Mouse (Mus musculus) right cerebral cortex, adult 2 months (tissue): ENCODE data around the gene Tnni1.

ENCODE experiments used
- DNase-seq, 2 experiments: peaks; one replicate each; pipeline ENCODE4 v3.0.0; 2021 to 2022; ENCODE audit warnings: low spot score in 2 of 2

Gene Tnni1

DNA sequence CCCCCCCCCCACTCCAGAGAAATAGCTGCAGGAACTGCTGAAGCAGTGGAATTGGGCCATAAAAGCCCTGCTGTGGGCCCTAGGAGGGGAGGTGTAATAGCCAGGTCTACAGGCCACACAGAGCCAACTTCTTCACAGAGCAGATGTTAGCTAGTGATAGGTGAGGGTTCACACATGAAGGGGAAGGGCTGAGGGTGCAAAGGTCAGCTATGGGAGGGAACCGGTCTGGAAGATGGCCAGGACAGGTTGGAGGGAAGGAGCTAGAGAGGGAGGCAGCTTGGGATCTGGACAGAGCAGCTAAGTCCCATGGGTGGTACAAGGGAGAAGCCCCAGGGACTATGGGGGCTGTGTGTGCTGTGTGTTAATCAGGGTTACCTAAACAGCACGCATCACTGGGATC lies 30.9 kb downstream of the Tnni1 start:
- DNase-seq, result no peak

DNA sequence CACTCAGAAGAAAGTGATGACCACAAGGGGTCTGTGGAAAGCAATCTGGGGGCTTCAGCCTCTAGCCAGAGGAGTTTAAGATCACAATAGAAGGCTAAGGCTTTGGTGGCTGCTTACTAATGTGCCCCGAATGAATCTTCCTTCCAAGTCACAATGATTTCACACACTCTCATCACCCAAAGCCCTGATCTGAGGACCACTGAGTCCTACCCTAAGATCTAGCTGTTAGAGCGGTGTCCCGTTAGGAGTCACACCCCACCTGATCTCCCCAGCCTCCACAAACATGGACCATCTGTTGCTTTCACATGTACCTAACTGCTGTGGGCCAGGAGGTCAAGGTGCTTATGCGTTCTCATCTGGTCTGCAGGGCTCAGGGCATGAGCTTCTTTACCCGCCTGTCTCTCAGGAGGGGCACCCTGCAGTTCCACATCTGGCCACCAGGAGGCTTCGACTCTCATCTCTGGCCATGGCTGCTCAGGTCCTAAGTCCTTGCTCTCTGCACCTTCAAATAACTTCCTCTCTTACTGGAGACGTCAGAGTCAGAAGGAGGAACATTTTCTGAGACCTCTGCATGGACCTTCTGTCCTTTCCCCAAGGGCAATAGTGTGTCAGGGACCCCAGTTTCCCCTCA lies 31.9 kb downstream of the Tnni1 start:
- DNase-seq, result peak; percentile 82 to 85

DNA sequence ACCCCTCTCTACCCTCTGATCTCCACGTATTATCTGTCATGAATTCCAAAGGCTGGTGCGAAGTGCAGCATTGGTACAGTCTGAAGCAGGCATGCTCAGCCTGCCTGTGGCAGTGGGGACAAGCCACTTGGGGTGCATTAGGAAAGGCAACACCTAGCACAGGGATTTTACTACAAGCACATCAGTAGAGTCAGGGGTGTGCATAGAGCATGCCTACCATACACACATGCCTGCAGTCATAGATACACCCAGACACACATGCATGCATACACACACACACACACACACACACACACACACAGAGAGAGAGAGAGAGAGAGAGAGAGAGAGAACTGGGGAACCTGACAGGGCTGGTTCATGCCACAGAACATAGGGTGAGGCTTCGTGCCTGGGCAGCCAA lies 33.0 kb downstream of the Tnni1 start:
- no peak for DNase-seq

DNA sequence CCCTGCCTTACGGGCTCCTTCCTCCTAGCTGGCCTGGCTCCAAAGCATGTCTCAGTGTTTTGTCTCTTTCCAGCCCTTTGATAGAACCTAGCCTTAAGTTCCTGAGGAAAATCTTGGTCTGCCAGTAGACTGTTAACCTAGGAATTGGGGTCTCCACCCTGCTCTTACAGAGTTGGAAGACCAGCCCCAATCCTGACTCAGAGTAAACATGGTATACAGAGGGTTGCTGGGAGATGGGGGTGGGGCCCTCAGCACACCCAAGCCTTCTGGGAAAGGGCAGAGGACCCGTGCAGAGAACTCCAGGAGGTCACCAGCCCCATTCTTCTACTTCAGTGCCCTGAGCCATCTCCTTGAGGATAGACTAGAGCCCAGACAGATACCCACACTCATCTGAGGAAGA lies 33.4 kb downstream of the Tnni1 start:
- DNase-seq, result no peak

DNA sequence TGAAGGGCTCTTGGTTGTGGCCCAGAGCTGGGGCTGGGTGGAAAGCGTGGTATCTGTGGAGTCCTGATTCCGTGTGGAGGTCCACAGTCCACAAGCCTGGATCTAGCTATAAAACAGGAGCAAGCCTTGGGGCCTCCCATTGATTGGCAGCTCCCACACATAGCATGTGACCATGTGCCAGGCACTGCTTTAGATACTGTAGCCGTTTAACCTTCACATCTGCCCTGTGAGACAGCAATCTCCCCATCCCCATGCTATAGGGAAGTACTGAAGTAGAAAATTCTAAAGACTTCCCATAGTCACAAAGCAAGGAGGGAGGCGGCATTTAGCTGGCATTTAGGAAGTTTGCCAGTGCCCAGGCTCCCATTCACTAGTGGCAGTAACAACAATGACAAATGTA lies 33.8 kb downstream of the Tnni1 start:
- DNase-seq, result peak in 1 of 2 experiments; percentile 23

DNA sequence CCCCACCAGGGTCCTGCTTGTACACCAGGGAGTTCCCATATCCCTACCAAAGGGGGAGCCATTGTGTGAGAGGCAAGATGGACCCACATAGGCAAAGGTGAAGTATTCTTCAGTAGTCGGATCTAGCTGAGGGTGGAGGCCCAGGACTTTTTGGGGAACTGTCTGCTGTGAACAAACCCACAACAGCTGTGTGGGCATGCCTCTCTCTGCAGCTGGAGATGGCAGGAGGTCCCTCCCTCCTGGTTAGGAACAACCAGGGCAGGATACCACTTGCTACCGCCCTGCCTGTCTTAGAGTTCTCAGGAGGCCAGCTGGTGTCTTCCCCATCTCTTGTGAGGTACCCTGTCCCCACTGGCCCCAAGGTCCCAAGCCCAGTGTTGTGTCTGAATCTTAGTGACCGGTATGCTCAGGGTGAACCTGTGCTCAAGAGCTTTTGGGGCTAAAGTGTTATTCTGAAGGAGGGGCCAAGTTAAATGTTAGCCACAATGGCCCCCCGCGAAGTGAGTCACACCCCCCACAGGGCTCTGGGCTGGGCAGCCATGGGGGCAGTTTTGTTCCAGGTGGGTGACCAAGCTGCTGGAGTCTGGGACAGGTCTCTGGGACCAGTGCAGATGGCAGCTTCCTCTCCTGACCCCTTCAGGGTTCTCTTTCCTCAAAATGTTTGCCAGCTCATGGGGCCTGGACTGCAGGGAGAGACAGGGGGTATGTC lies 34.6 kb downstream of the Tnni1 start:
- DNase-seq, result no peak

DNA sequence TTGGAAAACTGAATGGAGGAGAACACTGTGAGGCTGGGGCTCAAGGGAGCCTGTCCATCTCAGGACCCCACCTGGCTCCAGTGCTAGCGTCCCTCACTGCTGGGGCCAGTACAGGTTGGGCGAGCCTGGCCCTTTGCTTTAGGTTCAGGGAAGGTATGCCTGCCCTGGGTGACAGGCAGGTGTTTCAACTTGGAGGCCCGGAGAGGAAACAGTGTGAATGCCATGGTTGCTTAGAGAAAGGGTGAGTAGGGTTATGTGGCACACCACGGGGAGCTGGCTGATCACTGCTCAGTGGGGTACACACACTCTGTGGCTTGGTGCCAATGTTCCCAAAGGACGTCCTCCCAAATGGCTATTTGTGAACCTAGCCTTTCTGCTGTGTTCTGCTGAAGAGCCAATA lies 35.3 kb downstream of the Tnni1 start:
- no peak for DNase-seq

DNA sequence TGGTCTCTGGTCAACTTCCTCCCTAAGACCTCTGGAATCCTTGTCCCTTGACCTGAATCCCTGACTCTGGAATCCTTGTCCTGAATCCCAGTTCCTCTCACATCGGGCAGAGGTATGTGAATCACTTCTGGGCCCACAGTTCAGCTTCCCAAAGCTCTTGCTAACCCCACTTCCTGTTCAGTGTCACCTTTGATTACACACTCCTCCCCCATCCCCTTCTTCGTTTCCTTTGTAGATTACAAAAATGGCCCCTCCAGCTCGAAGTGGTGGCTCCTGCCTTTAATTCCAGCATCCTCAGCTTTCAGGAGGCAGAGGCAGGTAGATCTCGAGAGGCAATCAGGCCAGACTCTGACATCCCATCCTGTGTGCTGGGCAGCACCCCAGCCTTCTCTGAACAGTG lies 38.4 kb downstream of the Tnni1 start:
- no peak for DNase-seq

DNA sequence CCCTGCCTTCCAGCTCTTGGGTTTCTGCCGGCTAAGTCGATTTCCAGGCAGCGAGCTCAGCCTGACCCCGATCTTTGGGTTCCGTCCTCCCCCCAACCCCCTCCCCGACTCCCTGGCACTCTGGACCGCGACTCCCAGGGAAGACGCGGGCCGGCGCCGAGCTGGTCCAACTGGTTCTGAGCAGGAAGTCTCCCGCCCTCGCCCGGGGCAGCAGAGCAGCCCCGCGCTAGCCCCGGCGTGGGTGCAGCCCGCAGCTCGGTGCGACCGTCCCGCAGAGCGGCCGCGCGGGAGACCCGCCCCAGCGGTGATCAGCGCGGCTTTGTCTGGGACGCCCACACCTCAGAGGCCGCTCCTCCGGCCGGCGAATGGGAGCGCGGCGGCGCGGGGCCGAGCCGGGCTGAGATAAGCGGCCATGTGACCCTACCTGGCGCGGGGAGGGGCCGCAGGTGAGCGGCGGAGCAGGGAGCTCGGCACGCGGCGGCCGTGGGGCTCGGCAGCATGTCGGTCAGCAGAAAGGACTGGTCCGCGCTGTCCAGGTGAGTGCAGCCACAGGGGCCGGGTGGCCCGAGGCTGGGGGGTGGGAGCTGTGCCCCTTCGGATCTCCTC lies 39.4 kb downstream of the Tnni1 start, which contains the start of gene Lad1:
Gene Lad1, plus strand, starts transcription at position 118 of the 606 bp plus-strand sequence.
- no peak for DNase-seq

DNA sequence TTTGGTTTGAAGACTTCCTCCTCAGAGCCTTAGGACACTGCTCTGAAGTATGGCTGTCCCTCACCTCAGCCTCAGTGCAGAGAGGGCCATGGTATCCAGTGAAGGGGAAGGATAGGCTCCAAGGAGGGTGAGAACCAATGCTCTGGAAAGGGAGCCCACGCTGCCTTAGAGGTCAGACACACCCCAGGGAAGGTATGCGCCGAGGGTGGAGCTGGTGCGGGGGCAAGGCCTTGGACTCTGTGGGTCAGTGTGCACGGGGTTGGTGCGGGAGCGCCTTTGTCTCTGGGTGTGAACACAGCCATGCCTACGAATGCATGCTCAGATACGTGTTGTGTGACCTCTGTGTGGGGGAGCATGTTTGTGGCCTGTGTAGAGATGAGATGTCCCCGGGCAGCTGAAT lies 40.8 kb downstream of the Tnni1 start:
- no peak for DNase-seq

DNA sequence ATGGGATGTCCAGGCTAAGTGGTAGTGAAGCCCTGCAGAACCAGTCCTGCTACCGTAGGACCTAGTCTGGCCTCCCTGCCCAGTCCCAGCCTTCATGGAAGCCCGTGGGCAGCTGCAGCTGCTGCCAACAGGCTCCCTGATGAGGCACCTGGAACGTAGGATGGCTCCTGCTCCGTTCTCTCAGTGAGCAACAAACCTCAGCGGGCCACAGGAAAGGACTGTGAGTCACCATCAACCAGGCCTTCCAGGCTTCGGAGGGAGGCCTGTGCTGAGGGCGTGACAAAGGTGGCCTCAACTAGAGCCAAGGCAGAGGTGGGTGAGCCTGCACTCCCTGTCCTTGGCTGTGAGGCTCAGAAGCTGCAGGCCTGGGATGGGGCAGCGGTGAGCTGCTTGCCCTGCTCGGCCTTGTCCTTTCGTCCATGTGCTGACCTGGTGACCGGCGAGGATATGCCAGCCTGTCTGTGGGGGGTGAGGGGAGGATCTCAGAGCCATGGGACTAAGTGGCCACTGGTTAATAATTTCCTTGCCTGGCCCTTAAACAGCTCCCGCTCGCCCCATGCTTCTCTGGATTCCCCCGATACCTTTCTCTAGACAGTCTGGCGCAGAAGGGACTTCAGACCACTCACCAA lies 41.6 kb downstream of the Tnni1 start:
- peak in 1 of 2 experiments; percentile 15 for DNase-seq

DNA sequence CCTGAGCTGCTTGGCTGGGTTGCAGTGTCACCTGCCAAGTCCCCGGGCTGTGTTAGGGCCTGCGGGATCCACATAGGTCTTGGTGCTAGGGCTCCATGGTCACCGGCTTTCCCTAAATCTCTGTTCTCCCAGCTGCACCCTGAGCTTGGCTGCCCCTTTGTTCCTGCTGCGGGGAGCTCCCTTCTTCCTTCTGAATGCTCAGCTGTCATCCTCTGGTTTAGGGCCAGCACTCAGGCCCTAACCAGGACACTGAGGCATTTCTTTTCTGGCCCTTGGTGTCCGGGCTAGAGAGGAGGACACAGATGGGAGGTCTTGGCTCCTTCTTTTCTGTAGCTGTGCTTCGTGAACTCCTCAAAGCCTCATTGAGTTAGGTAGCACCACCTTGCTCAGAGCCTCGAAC lies 42.5 kb downstream of the Tnni1 start:
- no peak for DNase-seq

DNA sequence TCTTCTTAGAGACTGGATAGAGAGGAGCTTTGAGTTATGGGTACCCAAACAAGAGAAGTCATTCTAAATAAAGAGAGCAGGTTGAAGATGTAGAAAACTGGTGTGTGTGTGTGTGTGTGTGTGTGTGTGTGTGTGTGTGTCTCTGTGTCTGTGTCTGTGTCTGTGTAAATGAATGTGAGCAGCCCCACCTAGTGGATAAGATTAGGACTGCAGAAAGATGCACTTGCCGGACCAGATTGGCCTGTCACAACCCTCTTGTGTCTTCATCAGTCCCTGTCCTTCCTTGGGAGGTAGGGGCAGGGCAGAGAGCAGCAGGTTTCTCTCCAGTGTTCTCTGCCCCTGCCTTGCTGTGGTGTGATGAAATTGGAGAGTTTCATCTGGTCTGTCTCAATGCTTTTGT lies 49.7 kb downstream of the Tnni1 start:
- peak; percentile 49 to 56 for DNase-seq

DNA sequence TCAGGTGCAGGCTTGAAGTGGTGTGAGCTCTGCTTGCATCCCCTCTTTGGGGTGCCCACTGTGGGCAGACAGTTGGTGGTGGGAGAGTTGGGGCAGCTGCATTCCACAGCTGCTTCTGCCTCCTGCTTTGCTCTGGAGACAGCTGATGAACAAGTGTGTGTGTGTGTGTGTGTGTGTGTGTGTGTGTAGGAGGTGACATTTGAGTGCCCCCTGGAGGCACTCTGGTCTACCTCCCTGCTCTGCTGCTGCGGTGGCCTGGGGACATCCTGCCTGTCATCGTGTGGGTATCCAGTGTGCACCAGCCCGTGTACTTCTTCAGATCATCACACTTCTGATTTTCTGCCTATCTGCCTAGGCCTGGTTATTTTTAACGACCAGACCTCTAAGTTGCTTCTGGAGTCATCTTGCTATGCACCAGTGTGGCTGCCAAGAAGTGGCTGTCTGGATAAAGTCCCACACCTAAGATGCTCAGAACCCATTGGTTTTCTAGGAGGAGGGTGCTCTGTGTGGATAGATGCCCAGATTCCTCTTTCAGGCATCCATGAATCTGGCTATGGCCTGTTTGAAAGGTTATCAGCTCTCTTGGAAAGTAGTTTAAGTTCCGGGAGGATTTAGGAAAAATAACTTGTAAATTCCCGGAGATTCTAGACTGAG lies 55.1 kb downstream of the Tnni1 start:
- DNase-seq, result no peak

DNA sequence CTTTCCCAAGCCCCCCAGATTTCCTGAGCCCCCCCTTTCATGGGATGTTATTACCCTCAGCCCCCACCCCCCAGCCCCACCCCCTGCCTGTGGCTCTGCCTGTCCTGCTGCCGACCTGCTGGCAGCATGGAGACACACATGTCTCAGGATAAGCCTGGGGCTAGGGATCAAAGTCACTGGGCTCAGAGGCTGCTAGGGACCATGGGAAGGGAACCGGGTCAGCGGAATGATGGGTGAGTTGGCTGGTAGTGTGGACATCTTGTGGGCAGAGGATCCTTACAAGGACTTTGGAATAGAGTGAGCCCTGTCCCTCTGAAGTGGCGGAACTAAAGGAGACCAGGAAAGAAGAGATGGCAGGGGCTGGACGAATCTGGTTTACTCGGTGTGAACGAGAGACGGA lies 55.7 kb downstream of the Tnni1 start:
- DNase-seq, result no peak

DNA sequence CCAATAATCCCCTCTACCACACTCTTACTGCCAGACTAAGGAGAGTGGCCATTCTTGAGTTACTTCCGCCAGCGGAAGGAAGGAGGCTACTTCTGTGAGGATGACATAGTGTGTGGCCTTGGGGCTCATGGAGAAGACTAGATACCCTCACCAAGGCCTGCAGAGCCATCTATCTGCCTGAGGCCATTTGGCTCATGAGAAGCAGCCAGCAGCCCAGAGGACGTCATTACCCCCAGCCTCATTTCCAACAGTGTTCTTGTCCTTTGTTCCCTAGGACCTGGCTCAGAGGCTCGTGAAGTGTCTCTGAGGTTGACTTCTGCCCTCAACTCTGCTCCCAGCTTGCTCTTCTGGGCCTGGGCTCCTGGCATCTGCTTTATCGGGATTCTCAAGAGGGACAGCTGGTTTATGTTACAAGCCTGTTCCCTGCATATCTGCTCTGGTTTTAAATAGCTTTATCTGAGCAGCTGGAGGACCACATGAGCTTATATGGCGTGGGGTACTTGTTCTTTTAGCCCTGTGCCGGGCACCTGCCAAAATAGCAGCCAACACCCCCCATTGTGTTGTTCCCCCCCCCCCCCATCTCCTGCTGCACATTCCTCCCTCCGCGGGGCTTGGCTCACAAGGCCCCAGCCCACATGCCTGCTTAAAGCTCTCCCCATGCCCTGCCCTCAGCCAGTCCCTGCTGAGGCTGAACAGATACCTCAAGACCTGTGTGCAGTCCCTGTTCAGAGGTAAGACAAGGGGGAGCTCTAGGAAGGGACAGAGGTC lies 56.7 kb downstream of the Tnni1 start, which contains the start of gene Tnnt2:
Gene Tnnt2, plus strand, starts transcription at position 639 of the 768 bp plus-strand sequence.
- DNase-seq, result no peak

DNA sequence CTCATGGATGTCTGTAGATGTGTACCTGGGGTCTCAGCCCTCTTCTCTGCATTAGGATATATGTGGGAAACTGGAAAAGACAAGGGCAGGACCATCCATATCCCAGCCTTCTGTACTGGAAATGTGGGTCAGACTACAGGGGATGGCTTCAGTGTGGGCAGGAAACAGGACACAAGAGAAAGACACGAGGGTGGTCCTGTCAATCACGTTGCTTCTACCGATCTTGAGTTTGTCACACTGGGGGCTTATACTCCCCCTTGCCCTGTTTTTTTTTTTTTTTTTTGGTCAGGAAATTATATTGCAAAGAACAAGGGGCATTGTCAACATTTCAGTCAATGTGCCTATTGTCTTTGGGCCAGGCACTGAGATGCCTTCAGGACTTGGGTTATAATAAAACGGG lies 59.4 kb downstream of the Tnni1 start:
- DNase-seq, result no peak

DNA sequence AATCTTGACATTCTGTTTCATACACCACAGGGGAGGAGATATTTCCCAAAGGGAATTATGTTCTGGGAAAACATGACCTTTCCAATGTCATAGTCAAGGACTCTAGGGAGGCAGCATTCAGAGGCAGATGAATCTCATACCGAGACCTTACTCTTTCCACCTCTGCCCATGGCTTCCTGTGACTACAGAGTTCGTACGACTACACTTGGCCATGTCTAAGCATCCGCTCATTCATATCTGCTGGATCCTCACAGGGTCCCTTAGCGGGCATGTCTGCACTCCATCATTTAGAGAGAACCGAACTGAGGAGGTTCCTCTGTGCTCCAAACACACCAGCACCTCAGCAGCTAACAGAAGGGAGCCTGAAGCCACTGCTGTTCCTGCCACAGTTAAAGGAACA lies 59.8 kb downstream of the Tnni1 start:
- no peak for DNase-seq

DNA sequence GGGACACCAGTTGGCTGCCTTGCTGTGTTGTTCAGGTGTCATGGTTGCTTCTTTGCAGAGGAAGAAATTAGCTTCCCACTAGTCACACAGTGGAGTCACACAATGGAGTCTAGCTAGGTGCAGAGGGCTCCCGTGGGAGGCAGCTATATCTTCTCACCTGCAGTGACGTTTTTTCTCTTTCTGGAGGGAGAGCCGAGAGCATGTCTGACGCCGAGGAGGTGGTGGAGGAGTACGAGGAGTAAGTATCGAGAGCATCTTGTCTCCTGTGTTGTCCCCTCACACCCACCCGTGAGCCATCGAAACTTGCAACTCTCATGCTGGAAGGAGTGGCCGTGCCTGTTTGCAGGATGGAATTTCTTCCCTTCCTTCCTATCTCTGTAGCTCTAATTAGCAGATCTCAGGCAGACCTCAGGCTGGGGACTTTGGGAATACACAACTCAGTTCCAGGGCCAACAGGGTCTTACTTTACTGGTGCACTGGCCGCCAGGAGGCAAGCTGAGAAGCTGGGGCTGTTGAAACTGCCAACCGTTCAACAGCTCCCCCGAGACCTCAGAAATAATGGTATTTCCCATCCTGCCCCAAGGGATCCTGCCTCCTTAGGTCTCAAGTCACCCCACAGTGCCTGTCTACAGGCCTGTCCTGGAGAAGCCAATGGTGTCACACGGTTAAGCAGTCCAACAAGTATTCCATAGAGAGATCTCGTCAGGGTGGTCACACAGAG lies 61.6 kb downstream of the Tnni1 start:
- peak; percentile 25 to 28 for DNase-seq

DNA sequence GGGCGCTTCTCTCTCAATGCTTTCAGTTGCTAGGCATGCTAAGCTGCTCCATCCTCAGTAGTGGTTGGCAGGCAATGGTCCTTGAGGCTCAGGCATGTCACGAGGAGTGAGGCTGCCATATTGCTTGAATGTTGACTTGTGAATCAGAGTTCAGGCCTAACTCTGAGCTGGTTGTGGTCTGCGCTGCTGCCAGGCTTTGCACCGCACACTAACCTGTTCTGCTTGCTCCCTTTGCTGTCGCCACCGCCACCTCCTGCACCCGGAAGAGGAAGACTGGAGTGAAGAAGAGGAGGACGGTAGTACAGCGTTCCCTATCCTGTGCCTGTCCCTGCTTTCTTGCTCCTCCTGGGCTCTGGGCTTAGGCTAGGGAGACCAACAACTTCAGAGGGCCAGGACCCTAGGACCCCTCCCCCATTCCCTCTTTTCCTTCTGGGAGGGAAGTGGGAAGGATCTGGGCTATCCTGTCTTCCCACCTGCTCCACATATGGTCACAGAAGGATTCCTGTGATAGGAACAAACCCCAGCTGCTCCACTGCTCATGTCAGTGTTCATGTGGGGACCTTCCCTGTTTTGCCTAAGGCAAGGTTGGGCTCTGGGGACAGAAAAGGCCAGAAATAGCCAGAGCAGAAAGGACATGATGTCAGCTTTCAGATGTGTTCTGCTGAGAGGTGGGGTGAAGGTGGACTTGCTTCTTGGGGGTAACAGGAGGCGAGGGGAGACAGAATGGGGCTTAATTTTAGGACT lies 64.5 kb downstream of the Tnni1 start:
- DNase-seq, result no peak
